Mouse (Mus musculus): Measurements from ENCODE around the gene Erlec1. TPM values are rescaled to one million over a fixed set of nuclear protein-coding genes. Genes with fewer than 3 reads are reported as not detected.

Erlec1 gene
- polyA plus RNA-seq, 1 experiment from 2014 or later, result 18.4 TPM

DNA sequence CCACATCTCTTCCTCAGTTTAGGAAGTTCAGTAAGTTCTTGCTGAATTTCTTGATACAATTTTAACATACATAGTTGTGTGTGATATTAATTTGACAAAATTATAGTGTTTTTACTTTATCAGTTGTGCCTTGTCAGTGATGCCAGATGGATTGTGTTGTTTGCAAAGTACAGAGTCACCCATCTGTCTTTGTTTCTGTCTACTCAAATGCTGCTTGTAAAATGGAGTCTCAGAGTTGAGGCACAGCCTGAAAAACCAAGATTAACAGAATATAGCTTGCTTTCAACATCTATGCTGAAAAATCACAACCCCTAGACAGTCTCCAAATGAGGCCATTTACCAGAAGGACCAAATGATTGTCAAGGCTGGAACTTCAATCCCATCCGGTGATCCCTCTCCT is 25.6 kb downstream of the Erlec1 start:
- Histone ChIP-seq H3K27ac (no peak overlapping the region), H3K9me3 (replicated peaks; ENCODE audit: low read length) (no peaks in the 10 kb centered on the region), H3K4me2 (ENCODE audit: low read length) (no peak overlapping the region), H3K4me1 (replicated peaks; ENCODE audit: insufficient read depth, low read length) (no peaks in the 10 kb centered on the region), H3K36me3 (ENCODE audit: insufficient read depth, low read length) (0 out of 2 replicates have a peak, but pooled peaks cover 13% of the 10 kb centered on the region), H3K27me3 (ENCODE audit: insufficient read depth, low read length) (no peaks in the 10 kb centered on the region), H3K9ac (ENCODE audit: low read depth, low read length) (no peak overlapping the region), H3K4me3 (replicated peaks; ENCODE audit: low read depth, low read length) (no peak overlapping the region)
- ATAC-seq (replicated peaks; ENCODE audit: low FRiP score, low read depth) (no peak), DNase-seq (ENCODE audit: low spot score) (no peak)
- TF ChIP-seq CTCF (IDR thresholded peaks at IDR 0.05; ENCODE audit: low read depth), result no peak
- WGBS, result 88% methylated on average over 1 of the region's 1 CpGs

DNA sequence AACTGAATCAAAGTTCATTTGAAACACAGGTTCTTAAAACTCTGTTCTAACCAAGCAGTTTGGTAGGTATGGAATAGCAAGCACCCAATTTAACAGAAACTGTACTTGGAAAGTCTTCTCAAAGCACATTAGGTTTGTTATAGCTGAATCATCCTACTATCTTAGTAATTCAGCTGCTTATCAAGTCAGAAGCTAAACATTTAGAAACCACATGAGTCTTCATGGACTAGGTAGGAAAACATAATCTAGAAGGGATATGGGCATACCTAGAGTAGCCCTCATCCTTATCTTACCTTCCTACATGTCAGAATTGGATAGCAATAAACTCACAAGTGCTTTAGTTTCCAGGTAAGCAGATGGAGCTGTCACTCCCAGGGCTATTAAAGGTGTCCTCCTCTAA is 26.1 kb downstream of the Erlec1 start:
- Histone ChIP-seq H3K4me2 (ENCODE audit: low read length) (no peak overlapping the region), H3K9me3 (replicated peaks; ENCODE audit: low read length) (no peaks in the 10 kb centered on the region), H3K27me3 (ENCODE audit: insufficient read depth, low read length) (no peaks in the 10 kb centered on the region), H3K27ac (no peak overlapping the region), H3K9ac (ENCODE audit: low read depth, low read length) (no peak overlapping the region), H3K4me3 (replicated peaks; ENCODE audit: low read depth, low read length) (no peak overlapping the region), H3K4me1 (replicated peaks; ENCODE audit: insufficient read depth, low read length) (no peaks in the 10 kb centered on the region), H3K36me3 (ENCODE audit: insufficient read depth, low read length) (0 out of 2 replicates have a peak, but pooled peaks cover 15% of the 10 kb centered on the region)
- no peak for TF ChIP-seq CTCF (IDR thresholded peaks at IDR 0.05; ENCODE audit: low read depth)
- no peak for ATAC-seq (replicated peaks; ENCODE audit: low FRiP score, low read depth)
- no peak for DNase-seq (ENCODE audit: low spot score)

DNA sequence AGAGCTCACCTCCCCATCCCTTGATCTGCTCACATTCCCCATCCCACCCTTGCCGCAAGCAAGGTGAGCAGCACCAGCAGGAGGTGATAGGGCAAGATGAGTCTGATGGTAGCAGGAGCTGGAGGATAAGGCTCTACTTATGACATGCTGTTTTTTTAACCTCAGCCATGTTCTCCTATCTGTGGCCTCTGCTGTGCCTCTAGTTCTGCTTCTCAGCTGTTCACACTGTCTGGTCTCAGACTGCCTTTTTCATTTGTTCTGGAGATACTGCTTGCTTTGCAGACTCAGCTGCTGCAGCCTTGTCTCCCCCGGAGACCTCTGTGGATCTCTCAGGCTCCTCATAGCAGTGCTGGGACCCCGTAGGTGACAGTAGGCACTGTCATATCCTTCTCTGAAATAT is 30.9 kb downstream of the Erlec1 start:
- Histone ChIP-seq H3K27ac (no peak overlapping the region), H3K9me3 (replicated peaks; ENCODE audit: low read length) (no peaks in the 10 kb centered on the region), H3K36me3 (ENCODE audit: insufficient read depth, low read length) (0 out of 2 replicates have a peak, but pooled peaks cover 8% of the 10 kb centered on the region), H3K4me2 (ENCODE audit: low read length) (no peak overlapping the region), H3K4me1 (replicated peaks; ENCODE audit: insufficient read depth, low read length) (no peaks in the 10 kb centered on the region), H3K27me3 (ENCODE audit: insufficient read depth, low read length) (no peaks in the 10 kb centered on the region), H3K4me3 (replicated peaks; ENCODE audit: low read depth, low read length) (no peak overlapping the region), H3K9ac (ENCODE audit: low read depth, low read length) (no peak overlapping the region)
- no peak for DNase-seq (ENCODE audit: low spot score)
- ATAC-seq (replicated peaks; ENCODE audit: low FRiP score, low read depth), result no peak
- WGBS, result 94% methylated on average over 3 of the region's 3 CpGs
- no peak for TF ChIP-seq CTCF (IDR thresholded peaks at IDR 0.05; ENCODE audit: low read depth)

DNA sequence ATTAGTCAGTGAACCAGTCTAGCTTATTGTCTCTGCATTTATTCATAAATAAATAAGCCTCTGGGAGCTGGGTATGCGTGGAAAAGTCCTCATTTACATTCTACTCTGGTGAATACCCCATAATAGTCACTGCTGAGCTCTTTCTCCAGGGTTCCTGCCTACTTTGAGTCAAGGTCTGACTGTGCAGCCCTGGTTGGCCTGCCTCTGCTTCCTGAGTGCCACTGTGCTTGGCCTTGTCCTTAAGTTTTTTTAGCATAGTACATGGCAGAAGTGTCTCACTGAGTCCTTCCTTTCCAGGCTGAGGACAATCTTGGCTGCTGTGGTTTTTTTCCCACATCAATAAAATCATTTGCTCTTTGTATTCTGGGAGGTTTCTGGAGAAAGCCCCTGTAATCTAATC is 33.5 kb downstream of the Erlec1 start:
- Histone ChIP-seq H3K9me3 (replicated peaks; ENCODE audit: low read length) (no peaks in the 10 kb centered on the region), H3K36me3 (ENCODE audit: insufficient read depth, low read length) (0 out of 2 replicates have a peak, but pooled peaks cover 4% of the 10 kb centered on the region), H3K27me3 (ENCODE audit: insufficient read depth, low read length) (no peaks in the 10 kb centered on the region), H3K4me2 (ENCODE audit: low read length) (no peak overlapping the region), H3K4me1 (replicated peaks; ENCODE audit: insufficient read depth, low read length) (no peaks in the 10 kb centered on the region), H3K27ac (no peak overlapping the region), H3K9ac (ENCODE audit: low read depth, low read length) (no peak overlapping the region), H3K4me3 (replicated peaks; ENCODE audit: low read depth, low read length) (no peak overlapping the region)
- WGBS, result 85% methylated on average over 1 of the region's 1 CpGs
- TF ChIP-seq CTCF (IDR thresholded peaks at IDR 0.05; ENCODE audit: low read depth), result no peak
- no peak for DNase-seq (ENCODE audit: low spot score)
- no peak for ATAC-seq (replicated peaks; ENCODE audit: low FRiP score, low read depth)

DNA sequence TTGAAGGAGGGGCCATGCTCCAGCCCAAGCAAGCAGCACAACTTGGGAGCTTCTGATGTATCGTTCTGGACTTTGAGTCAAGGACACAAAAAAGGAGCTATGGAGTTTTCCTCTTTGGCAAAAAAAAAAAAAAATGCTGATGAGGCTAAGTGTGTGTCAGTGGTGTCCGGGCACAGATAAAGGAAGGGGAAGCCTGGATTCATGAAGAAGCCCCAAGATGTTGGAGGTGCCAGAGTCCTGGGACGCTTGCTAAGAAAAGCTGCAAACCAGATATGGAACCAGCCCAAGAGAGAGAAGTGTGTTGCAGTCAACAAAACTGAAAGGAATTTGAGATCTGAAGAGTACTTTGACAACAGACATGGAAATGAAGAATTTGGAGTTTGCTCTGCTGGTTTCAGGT is 41.8 kb downstream of the Erlec1 start:
- no peak overlapping the region for H3K27ac ChIP-seq
- H3K9ac ChIP-seq (ENCODE audit: low read depth, low read length), result no peak overlapping the region
- no peaks in the 10 kb centered on the region for H3K9me3 ChIP-seq (replicated peaks; ENCODE audit: low read length)
- H3K36me3 ChIP-seq (ENCODE audit: insufficient read depth, low read length), result no peaks in the 10 kb centered on the region
- no peak overlapping the region for H3K4me2 ChIP-seq (ENCODE audit: low read length)
- H3K27me3 ChIP-seq (ENCODE audit: insufficient read depth, low read length), result no peaks in the 10 kb centered on the region
- H3K4me1 ChIP-seq (replicated peaks; ENCODE audit: insufficient read depth, low read length), result no peaks in the 10 kb centered on the region
- ATAC-seq (replicated peaks; ENCODE audit: low FRiP score, low read depth) (no peak), DNase-seq (ENCODE audit: low spot score) (no peak)
- H3K4me3 ChIP-seq (replicated peaks; ENCODE audit: low read depth, low read length), result no peak overlapping the region
- 94% methylated on average over 3 of the region's 3 CpGs for WGBS
- no peak for TF ChIP-seq CTCF (IDR thresholded peaks at IDR 0.05; ENCODE audit: low read depth)

DNA sequence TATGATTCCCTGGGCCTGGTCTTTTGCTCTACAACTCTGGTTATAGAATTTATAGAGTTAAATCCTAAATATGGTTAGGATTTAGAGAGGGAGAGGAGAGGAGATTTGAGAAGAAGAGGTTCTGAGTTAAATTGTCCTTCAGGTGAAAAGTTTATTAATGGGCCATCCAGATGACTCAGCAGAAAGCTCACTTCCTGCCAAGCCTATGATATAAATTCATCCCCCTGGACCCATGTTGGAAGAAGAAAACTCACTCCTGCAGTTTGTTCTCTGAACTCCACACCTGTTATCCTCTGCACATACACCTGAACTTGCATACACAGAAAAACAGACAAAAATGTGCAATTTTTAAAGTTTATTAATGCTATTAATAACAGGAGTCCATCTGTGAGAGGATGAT is 54.8 kb downstream of the Erlec1 start:
- Histone ChIP-seq H3K27ac (no peak overlapping the region), H3K4me1 (replicated peaks; ENCODE audit: insufficient read depth, low read length) (no peaks in the 10 kb centered on the region), H3K9me3 (replicated peaks; ENCODE audit: low read length) (no peaks in the 10 kb centered on the region), H3K4me2 (ENCODE audit: low read length) (no peak overlapping the region), H3K4me3 (replicated peaks; ENCODE audit: low read depth, low read length) (no peak overlapping the region), H3K36me3 (ENCODE audit: insufficient read depth, low read length) (no peaks in the 10 kb centered on the region), H3K27me3 (ENCODE audit: insufficient read depth, low read length) (no peaks in the 10 kb centered on the region), H3K9ac (ENCODE audit: low read depth, low read length) (no peak overlapping the region)
- ATAC-seq (replicated peaks; ENCODE audit: low FRiP score, low read depth) (no peak), DNase-seq (ENCODE audit: low spot score) (no peak)
- no peak for TF ChIP-seq CTCF (IDR thresholded peaks at IDR 0.05; ENCODE audit: low read depth)

DNA sequence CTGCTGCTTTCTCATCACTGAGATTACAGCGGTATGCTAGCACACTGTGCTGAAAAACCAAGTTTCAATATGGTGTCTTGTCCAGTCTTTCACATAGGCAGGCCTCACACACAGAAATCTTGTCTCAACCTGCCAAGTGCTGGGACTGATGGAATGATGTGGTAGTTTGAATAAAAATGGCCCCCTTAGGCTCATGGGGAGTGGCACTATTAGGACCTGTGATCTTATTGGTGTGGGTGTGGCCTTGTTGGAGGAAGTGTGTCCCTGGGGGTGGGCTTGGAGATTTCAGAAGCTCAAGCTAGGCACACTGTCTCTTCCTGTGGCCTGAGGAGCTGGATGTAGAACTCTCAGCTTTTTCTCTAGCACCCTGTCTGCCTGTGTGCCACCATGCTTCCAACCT is 57.9 kb downstream of the Erlec1 start:
- no peak for TF ChIP-seq CTCF (IDR thresholded peaks at IDR 0.05; ENCODE audit: low read depth)
- WGBS, result 88% methylated on average over 1 of the region's 1 CpGs
- Histone ChIP-seq H3K4me2 (ENCODE audit: low read length) (no peak overlapping the region), H3K27me3 (ENCODE audit: insufficient read depth, low read length) (no peaks in the 10 kb centered on the region), H3K9ac (ENCODE audit: low read depth, low read length) (no peak overlapping the region), H3K4me1 (replicated peaks; ENCODE audit: insufficient read depth, low read length) (no peaks in the 10 kb centered on the region), H3K36me3 (ENCODE audit: insufficient read depth, low read length) (no peaks in the 10 kb centered on the region), H3K9me3 (replicated peaks; ENCODE audit: low read length) (no peaks in the 10 kb centered on the region), H3K27ac (no peak overlapping the region), H3K4me3 (replicated peaks; ENCODE audit: low read depth, low read length) (no peak overlapping the region)
- no peak for DNase-seq (ENCODE audit: low spot score)
- ATAC-seq (replicated peaks; ENCODE audit: low FRiP score, low read depth), result no peak
